In genomic region chr6:71339351-71339750, GRCm38 (mm10) we compare ENCODE assay signal across 20 mouse cellular contexts. TPM values are rescaled to one million over a fixed set of nuclear protein-coding genes. Genes with fewer than 3 reads are reported as not detected.
"Had no signal": no experiment of that assay in that cellular context is flagged by ENCODE, and none has a peak within 500 bp of the region (broad histone marks: within the 10 kb centered on the region; RNA-seq: fewer than 3 reads in every experiment).

No protein-coding gene starts in this region.

- H3K9ac ChIP-seq: intestine, embryonic 15.5 days; limb, embryonic 15.5 days; liver, embryonic 12.5 days; lung, embryonic 14.5 days; midbrain, embryonic 15.5 days; neural tube, embryonic 13.5 days had no signal

- H3K36me3 ChIP-seq: intestine, embryonic 15.5 days; limb, embryonic 15.5 days; liver, embryonic 12.5 days; midbrain, embryonic 10.5 days; midbrain, embryonic 15.5 days; neural tube, embryonic 13.5 days had no signal

- DNase-seq: kidney, adult 18-20 months; kidney, postnatal 10 days; kidney, postnatal 4 days; left cerebral cortex, postnatal 4 days; lung, embryonic 14.5 days; lung, postnatal 10 days; lung, postnatal 4 days; retina, postnatal 1 day had no signal

- H3K9me3 ChIP-seq: intestine, embryonic 15.5 days; limb, embryonic 15.5 days; liver, embryonic 12.5 days; midbrain, embryonic 10.5 days; midbrain, embryonic 15.5 days; neural tube, embryonic 13.5 days had no signal

- H3K27me3 ChIP-seq: intestine, embryonic 15.5 days; limb, embryonic 15.5 days; liver, embryonic 12.5 days; midbrain, embryonic 15.5 days; neural tube, embryonic 13.5 days had no signal

- ATAC-seq: intestine, embryonic 15.5 days; liver, embryonic 12.5 days; midbrain, embryonic 15.5 days had no signal

- H3K4me2 ChIP-seq: intestine, embryonic 15.5 days; limb, embryonic 15.5 days; liver, embryonic 12.5 days; lung, embryonic 14.5 days; midbrain, embryonic 15.5 days; neural tube, embryonic 13.5 days had no signal

- H3K27ac ChIP-seq: intestine, embryonic 15.5 days; layer of hippocampus, adult 2 months; limb, embryonic 15.5 days; liver, embryonic 12.5 days; midbrain, embryonic 10.5 days; midbrain, embryonic 15.5 days; neural tube, embryonic 13.5 days; stomach, postnatal 0 days had no signal

- H3K4me1 ChIP-seq: intestine, embryonic 15.5 days; liver, embryonic 12.5 days; midbrain, embryonic 10.5 days; midbrain, embryonic 15.5 days; neural tube, embryonic 13.5 days had no signal

- H3K4me3 ChIP-seq: intestine, embryonic 15.5 days; layer of hippocampus, adult 2 months; limb, embryonic 15.5 days; liver, embryonic 12.5 days; midbrain, embryonic 10.5 days; midbrain, embryonic 15.5 days; neural tube, embryonic 13.5 days had no signal

RNA-seq across cellular contexts. Expression of gene Cd8b1, which starts 16.8 kb away (rescaled TPM):
- total RNA-seq: layer of hippocampus, adult 2 months; layer of hippocampus, postnatal 10 days; left cerebral cortex, postnatal 4 days had no signal
- polyA plus RNA-seq: intestine, embryonic 15.5 days; kidney, embryonic 14.5 days; limb, embryonic 15.5 days; liver, embryonic 12.5 days; lung, embryonic 14.5 days; midbrain, embryonic 15.5 days; neural tube, embryonic 13.5 days; stomach, postnatal 0 days had no signal

RNA-seq across cellular contexts. Expression of gene Smyd1, which starts 17.3 kb away (rescaled TPM):
- total RNA-seq: megakaryocyte, adult 5-6 weeks had no signal

RNA-seq across cellular contexts. Expression of gene Cd8a, which starts 33.9 kb away (rescaled TPM):
- total RNA-seq: layer of hippocampus, adult 2 months; layer of hippocampus, postnatal 10 days; left cerebral cortex, postnatal 4 days had no signal
- polyA plus RNA-seq: intestine, embryonic 15.5 days; kidney, embryonic 14.5 days; limb, embryonic 15.5 days; liver, embryonic 12.5 days; liver, embryonic 16.5 days; lung, embryonic 14.5 days; midbrain, embryonic 10.5 days; midbrain, embryonic 15.5 days; neural tube, embryonic 13.5 days; stomach, postnatal 0 days had no signal
